Mouse (Mus musculus): ENCODE measurements around the gene Serping1.
"Not testable (repeated sequence)": the region's sequence is repeated elsewhere in the genome, so short reads cannot be mapped to it uniquely, and the experiment has no call there.

Gene Serping1

DNA sequence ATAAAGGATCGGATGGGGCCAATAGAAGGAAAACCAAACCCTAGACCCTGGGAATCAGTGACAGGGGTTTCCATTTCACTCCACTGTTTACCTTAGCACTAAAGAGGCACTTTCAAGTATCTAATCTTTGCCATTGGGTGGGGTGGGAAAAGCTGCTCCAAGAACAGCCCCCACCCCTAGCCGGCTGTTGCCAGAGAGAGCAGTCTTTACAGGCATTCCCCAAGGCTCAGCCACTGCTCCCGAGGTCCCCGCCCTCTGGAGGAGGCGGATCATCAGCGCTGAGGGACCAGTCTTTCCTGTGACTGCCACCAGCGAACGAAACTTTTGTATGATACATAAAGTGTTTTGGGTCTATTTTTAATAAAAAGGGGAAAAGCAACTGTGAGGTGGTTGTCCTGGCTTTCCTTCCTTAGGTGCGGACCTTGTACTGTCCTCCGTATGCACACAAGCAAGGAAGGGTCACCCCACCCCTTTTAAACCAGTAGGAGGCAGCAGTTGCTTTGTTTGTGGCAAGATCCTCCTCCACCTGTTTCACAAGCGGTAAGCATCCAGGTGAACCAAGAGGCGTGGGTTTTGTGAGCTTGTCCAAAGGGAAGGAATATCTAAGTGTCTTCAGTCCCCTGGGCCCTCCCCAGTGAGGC is 36.9 kb downstream of the Serping1 start:
- DNase-seq (ENCODE audit: low spot score) = no peak

- DNase-seq (ENCODE audit: low spot score) = no peak
Observed at GRCm38 (mm10) chr2:84737451-84737925, 37.8 kb downstream of the Serping1 start.

GRCm38 (mm10) chr2:84736312-84737161 is 38.7 kb downstream of the Serping1 start:
- DNase-seq (ENCODE audit: low spot score) = no peak

GRCm38 (mm10) chr2:84735346-84735920 is 39.8 kb downstream of the Serping1 start:
- DNase-seq (ENCODE audit: low spot score) = no peak

- no peak for DNase-seq (ENCODE audit: low spot score)
Observed at GRCm38 (mm10) chr2:84734919-84735318, 40.3 kb downstream of the Serping1 start.

- DNase-seq (ENCODE audit: low spot score) = no peak
Observed at GRCm38 (mm10) chr2:84734351-84734864, 40.8 kb downstream of the Serping1 start.

DNA sequence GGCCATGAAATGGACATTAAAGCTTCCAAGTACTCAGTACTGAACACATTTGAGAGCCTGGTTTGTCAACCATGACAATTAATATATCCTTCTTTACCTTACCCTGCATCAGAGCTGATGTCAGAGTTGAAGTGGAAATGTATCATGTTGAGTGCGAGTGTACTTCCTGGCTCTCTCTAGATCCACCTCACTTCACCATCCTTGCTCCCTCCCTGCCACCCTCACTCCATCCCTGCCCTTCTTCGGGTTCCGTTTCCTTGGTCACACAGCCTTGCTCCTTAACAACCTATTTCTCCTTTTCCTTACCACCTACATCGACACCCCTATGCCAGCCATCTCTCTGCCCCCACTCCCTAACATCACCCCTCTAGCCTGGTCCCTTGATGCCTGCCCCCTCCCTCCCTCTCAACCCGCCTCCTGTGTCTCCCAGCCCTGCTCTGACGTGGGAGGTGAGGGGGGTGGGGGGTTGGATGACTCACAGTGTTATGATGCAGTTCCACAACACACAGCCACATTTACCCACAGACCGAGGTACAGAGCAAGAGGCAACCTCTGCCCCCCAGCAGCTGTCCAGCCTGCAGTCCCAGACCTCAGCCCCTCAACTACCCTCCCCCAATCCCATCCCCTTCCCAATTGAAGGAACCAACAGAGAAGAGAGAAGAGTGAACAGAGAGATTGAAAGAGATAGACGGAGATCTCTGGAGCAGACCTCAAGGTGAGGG is 41.5 kb downstream of the Serping1 start, which contains the start of gene Ypel4:
Ypel4 (plus strand) TSS at position 480 of the 722 bp plus-strand sequence.
- DNase-seq (ENCODE audit: low spot score) = no peak

- no peak for DNase-seq (ENCODE audit: low spot score)
Observed at GRCm38 (mm10) chr2:84732394-84732793, 42.9 kb downstream of the Serping1 start.

- no peak for DNase-seq (ENCODE audit: low spot score)
Observed at GRCm38 (mm10) chr2:84731206-84731605, 44.0 kb downstream of the Serping1 start.

DNA sequence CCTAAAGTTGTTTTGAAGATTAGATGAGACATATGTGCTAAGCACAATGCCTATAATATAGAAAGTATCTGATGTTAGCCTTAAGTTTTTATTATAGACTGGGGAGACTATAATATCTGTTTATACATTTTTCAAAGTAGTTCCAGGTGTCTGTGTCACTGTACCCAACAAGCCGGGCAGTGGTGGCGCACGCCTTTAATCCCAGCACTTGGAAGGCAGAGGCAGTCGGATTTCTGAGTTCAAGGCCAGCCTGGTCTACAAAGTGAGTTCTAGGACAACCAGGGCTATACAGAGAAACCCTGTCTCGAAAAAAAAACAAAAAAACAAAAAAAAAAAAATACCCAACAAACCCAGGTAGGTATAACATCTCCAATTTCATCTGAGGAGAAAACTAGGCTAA is 47.1 kb downstream of the Serping1 start:
- not testable (repeated sequence) for DNase-seq (ENCODE audit: low spot score)

DNA sequence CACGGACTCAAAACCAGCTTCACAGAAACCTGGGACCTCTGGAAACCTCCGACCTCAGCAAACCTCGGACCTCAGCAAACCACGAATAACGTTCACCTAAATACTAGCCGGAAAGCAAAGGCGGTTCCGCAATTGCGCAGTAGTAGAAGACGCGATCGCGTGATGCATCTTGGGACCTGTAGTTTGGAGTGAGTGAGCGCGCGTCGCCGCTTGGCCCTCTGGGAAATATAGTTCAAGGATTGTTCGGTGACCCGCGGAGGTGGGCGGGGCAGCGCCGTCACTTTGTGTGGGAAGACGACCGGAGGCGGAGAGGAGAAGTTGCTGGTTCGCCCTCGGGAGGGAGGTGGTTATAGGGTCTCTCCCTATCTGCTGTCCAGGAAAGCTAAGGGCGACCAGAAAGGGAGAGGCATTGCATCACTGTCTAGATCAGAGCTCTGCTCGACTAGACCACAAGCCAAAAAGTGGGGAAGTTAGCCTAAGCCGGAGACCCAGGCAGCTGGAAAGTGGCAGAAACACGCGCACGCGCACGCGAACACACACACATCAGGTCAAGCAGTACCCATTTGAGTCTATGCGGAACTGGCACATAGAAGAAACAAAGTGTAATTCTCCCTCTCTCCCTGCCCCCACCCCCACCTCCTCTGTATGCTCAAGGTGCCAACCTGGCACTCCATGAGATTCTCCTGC is 47.9 kb downstream of the Serping1 start, which contains the start of gene Clp1:
Clp1 (minus strand) TSS at position 179 of the 687 bp plus-strand sequence.
- DNase-seq (ENCODE audit: low spot score) = peak; percentile 93

GRCm38 (mm10) chr2:84726716-84727115 is 48.5 kb downstream of the Serping1 start:
- no peak for DNase-seq (ENCODE audit: low spot score)

- no peak for DNase-seq (ENCODE audit: low spot score)
Observed at GRCm38 (mm10) chr2:84725770-84726169, 49.5 kb downstream of the Serping1 start.

- no peak for DNase-seq (ENCODE audit: low spot score)
Observed at GRCm38 (mm10) chr2:84723856-84724255, 51.4 kb downstream of the Serping1 start.

DNA sequence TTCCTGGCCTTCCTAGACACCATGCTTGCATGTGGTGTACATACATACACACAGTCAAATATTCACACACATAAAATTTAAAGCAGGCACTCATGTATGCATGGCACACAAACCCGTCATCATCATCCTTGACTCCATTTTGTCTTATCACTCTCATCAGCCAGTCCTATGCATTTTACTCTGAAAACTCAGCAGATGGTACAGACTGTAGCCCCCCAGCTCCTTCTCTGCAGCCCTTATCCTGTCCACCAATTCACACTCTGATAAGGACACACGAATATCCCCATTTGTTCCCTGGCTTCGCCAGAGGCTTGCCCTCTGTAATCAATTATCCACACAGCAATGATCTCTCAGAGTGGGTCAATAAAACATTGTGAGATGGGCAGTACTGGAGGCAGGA is 54.1 kb downstream of the Serping1 start:
- no peak for DNase-seq (ENCODE audit: low spot score)

GRCm38 (mm10) chr2:84720718-84721117 is 54.5 kb downstream of the Serping1 start:
- no peak for DNase-seq (ENCODE audit: low spot score)

DNA sequence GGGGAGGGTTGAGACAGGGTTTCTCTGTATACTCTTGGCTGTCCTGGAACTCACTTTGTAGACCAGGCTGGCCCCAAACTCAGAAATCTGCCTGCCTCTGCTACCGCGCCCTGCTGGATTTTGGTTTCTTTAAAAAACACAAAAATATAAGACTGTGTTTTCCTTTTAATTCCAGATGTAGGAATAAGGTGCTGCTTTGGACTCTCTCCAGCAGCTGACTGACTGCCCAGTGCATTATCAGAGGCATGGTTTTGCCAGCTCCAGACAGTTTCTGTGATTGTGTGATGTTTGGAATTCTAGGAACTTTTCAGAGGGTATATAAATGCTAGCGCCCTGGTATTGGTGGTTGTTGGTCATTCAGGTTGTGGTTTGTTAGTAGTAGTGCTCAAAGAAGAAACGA is 57.9 kb downstream of the Serping1 start:
- no peak for DNase-seq (ENCODE audit: low spot score)

GRCm38 (mm10) chr2:84716423-84717355 is 58.6 kb downstream of the Serping1 start:
- no peak for DNase-seq (ENCODE audit: low spot score)

GRCm38 (mm10) chr2:84715562-84716361 is 59.5 kb downstream of the Serping1 start:
- peak; percentile 93 for DNase-seq (ENCODE audit: low spot score)
